Mouse (Mus musculus) testis, adult 2 months (tissue): ENCODE data around the gene Nudt2.
"Not testable (repeated sequence)": the region's sequence is repeated elsewhere in the genome, so short reads cannot be mapped to it uniquely, and the experiment has no call there.

Experiments
- CTCF ChIP-seq: fragments of 200-500 bp; IDR thresholded peaks from 2 replicates; pipeline ENCODE4 v1.5.1; 2012; ENCODE audit warnings: low read depth, mild to moderate bottlenecking, inconsistent platforms, low read length, moderate library complexity; ENCODE audit not compliant: control insufficient read depth, insufficient read depth, insufficient replicate concordance
- POLR2A ChIP-seq: fragments of 200-500 bp; IDR thresholded peaks from 2 replicates; pipeline ENCODE4 v1.6.1; 2012; ENCODE audit warnings: low read depth, mild to moderate bottlenecking, inconsistent platforms, low read length, moderate library complexity; ENCODE audit not compliant: control insufficient read depth

GRCm38 (mm10) chr4:41463051-41463738, 1.8 kb upstream of the Nudt2 start:
- TF ChIP-seq CTCF, POLR2A: not testable (repeated sequence)
